Mouse (Mus musculus): ENCODE results near the gene Lgmn.

DNA sequence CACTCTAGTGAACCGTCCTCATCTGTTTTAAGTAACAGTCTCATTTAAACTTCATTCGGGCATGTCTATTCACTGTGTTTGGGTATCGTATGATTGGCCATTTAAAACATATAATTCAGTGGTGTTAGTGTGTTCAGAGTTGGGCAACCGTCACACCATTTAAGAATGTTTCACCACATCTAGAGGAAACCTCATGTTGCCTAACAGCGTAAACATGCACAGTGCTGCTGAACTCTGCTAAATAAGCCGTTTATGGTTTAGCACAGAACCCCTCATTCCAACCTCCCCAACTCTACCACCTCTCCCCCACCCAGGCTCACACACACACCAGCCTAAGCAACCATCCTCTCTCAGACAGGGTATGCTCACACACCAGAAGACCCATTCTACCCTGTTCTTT, 91.2 kb downstream of the Lgmn start:
- TF ChIP-seq CTCF (IDR thresholded peaks at IDR 0.05; ENCODE audit: low read depth) (no peak), EP300 (IDR thresholded peaks at IDR 0.05; ENCODE audit: low read depth) (no peak)
